Mouse (Mus musculus) cerebral cortex, adult 2 months (tissue): Measurements from ENCODE around the gene Izumo1.

Experiments
- WGBS: fragments of 180-500 bp; shearing (Covaris S2); methylation state at CpG from one replicate; pipeline ENCODE4 v1.1.7; 2018; 5-methylcytosine and 5-hydroxymethylcytosine counted together

Izumo1 gene

DNA sequence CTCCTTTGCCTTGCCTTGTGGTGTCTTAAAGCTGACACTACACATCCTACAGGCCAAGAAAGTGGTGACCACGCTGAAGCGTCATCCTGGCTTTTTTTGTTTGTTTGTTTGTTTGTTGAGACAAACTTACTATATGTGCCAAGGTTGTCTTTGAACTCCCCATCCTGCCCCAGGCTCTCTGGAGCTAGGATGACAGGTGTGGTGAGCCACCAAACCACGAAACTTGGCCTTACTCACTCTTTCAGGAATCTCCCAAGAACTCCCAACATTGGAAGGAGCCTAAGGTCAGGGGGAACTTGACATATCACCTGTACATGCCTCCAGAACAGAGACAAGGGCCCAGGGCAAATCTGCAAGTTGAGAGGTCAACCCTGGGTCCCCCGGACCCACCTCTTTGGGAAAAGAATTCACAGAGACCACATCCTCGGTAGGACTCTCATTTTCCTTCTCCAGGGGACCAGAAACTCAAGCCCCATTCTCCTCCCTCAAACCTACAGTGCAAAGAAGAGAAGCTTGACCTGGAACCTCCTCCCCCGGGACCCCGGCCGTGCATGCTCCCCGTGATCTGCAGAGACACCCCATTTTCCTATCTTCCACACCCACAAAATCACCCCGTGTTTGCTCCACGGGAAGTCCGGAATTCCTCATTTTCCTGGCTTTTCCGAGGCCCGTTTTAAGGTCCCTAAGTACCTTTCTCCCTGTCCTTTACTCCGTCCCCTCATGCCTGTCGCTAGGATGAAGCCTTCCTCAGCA is 21.1 kb downstream of the Izumo1 start:
- 42% methylated on average over 16 of the region's 16 CpGs for WGBS

DNA sequence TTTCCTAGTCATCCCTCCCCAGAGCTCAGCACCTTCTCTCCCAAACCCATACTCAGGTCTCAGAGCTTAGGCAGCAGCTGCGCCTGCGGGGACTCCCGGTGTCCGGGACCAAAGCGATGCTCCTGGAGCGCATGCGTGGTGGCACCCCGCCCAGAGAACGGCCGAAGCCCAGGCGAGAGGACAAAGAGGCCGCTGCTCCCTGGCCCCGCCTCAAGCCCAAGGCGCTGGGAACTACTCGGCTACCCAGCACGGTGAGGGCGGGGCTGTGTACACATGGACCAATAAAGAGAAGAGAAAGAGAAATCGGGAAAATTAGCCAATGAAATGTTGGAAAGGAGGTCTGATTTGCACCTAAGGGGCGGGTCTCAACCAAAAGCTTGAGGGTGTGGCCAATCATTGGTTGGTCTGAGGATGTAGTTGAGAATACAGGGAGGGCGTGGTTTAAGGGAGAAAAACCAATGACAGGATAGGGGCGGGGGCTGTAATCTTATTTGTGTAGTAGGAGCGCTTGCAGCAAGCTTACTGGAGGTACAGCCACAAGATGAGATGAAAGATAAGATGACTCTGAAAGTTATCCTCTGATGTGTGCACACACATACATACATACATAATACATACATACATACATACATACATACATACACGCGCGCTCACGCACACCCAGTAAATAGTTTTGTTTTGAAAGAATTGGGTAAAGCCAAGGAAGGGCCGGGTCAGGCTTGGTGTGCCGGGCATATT is 22.0 kb downstream of the Izumo1 start:
- WGBS: 11% methylated on average over 28 of the region's 28 CpGs

DNA sequence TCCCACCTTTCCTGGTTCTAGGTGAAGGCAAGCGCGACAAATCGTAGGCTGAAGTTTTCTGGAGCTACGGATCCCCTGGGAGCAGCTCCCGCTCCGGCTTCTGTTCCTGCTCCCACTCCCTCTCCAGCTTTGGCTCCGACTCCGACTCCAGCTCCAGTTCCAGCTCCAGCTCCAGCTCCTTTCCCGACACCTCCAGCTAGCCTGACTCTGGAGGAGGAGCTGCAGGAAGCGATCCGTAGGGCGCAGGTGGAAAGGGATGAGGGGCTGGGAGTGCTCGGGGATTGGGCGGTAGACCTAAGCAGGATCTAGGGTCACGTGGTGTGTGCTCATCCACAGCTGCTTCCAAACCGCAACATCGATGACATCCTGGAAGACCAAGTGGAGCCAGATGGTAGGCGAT is 22.6 kb downstream of the Izumo1 start:
- WGBS: 20% methylated on average over 18 of the region's 18 CpGs

DNA sequence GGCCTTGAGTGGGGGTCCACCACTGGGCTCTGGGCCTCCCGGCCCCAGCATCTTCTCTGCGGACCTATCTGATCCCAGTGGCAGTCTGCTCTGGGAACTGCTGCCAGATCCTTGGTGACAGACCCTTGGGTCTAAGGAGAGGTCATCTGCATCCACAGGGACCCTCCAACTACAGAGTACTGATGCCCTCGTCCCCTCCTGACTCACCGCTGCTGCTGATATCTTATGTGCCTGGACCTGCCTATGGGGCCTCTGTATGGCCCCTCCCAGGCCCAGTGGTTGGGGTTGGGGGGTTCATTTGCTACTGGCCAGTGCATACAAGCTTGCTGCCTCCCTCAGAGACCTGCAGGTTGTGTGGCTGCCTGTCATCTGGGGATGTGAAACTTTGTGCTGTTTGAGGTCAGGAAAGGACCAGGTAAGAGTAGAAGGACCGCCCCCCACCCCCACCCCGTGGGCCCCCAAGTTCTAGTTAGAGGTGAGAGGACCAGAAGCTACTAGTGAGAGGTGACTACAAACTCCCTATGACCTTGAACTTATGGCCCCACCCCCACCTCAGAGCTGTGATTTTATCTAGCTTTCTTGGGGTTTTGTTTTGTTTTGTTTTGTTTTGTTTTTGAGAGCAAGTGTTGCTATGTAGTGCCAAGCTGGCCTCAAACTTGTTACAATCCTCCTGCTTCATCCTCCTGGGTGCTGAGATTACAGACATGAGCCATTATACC is 23.4 kb downstream of the Izumo1 start:
- 74% methylated on average over 6 of the region's 6 CpGs for WGBS

DNA sequence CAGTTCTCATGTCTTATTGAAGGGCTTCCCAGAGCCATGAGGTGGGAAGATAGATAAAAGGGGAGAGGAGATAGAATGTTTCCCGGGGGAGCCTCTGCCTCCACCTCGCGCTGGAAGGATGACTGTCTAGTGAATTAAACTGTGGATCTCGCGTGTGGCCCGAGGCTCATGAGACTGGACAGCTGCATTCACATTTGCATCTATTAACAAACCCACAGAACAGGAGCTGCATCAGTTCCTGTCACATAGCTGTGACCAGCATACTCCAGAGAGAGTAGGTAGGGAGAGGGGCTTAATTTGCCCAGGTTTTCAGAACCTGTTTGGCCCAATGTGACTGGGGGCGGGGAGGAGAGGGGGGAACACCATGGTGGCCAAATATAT is 24.0 kb downstream of the Izumo1 start:
- 75% methylated on average over 7 of the region's 7 CpGs for whole genome bisulfite sequencing

DNA sequence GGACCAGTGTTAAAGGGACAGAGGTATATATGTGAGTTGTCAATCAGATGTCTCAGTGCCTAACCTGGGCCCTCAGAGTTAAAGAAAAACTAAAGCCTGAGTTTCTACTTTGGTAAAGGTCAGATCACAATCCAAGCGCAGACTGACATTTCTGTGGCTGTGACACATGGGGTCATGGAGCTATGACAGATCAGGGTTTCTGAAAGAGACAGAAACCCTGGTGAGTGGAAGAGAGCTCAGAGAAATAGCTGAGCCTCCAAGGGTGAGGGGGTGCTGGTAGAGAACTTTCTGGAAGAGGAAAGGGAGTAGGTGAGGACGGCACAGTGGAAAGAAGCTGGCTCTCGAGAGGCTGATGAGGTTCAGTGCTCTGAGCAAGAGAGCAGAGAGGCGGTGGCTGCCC is 25.1 kb downstream of the Izumo1 start:
- 72% methylated on average over 4 of the region's 4 CpGs for WGBS

DNA sequence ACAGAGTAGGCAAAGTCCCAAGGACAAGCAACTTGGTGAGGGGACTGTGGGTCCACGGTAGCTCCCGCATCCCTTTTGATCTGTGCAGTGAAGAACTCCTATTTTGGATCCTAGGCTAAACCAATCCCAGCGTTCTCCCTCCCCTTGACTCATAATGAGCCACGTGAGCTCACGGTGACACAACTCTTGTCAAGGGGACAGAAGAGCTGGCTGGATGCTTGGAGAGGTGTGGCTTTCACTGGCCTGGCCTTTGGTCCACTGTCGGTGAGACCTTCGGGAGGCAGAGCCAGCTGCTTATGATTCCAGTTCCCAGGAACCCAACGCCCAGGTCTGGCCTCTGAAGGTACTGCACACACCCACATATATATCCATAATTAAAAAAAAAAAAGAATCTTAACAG is 27.7 kb downstream of the Izumo1 start:
- WGBS: 74% methylated on average over 8 of the region's 8 CpGs

DNA sequence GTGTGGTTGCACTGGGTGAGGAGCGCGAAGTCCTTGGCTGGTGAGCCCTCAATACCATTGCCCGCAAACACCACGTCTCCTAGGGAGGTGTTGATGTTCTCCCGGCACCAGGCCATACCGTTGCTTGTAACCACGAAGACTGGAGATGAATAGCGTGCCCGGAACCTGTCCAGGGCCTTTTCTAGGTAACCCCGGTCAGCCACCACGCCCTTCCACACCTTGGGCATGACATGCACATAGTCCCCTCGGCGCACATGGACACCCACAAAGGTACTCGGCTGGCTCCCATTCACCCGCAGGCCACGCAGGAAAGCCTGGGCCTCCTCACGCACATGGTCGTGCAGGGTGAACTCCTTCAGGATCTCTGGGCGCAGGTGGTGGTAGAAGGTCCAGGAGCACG is 28.9 kb downstream of the Izumo1 start:
- WGBS: 95% methylated on average over 20 of the region's 20 CpGs

DNA sequence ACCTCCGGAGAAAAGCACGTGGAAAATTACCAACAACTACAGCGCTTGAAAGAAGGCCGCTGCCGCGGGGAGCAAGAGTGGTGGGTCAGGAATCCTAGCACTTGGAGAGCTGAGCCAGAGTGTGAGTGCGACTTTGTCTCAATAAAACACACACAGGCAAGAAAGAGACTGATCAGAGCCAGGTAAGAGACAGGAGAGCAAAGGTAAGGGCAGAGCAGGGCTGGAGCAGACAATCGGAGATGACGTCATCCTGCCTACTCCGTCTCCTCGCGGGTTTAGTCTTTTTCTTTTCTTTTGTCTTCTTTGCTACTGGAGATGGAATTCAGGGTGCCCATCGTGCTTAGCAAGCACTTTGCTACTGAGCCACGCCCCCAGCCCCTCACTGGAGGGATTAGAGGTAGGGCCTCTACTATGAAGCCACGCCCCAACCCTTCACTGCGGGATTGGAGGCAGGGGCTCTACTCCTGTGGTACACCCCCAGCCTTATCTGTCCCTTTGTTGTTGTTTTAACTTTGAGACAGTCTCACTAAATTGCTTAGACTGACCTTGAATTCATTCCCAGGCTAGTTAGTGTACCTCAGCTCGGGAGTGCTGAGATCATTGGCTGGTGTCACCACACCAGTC is 32.9 kb downstream of the Izumo1 start:
- 33% methylated on average over 17 of the region's 17 CpGs for WGBS

DNA sequence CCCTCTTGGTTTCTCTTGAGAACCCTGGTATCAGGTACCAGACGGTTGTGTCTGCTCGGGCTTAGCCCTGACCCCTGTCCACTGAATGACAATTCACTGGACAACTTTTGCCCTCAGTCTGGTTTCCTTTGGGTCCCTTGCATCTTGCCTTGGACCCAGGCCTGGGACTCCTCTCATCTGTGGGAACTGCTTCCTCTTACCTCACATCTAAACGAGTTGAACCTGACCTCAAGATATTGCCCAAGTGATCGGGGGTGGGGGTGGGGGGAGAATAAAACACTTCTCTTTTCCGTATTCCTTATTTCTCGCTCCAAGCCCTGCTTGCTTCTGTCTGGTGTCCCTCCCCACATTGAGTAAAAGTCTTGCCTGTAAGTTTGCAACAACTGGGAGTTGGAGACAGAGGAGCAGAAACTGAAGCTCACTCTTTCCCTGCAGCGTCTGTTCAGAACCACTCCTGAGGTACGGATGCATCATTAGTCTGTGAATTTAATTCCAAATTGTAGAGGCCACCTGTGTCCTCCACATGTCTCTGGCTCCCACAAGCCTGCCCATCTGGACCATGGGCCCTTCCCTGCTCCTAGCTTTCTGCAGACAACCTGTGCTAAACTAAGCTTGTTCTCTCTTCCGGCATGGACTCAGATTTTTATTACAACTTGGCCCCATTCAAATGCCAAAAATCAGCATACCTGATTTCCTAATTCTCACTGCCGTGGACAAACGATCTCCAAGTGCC is 39.3 kb downstream of the Izumo1 start:
- WGBS: 83% methylated on average over 11 of the region's 11 CpGs

DNA sequence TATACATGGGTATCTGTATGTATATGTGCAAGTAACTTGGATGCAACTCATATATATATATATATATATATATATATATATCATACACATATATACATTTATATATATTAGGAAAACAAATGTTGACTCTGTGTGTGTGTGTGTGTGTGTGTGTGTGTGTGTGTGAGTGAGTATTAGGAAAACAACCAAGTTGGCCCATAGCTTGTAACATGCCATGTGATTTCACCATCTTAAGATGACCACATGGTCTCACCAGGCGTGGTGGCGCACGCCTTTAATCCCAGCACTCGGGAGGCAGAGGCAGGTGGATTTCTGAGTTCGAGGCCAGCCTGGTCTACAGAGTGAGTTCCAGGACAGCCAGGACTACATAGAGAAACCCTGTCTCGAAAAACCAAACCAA is 40.1 kb downstream of the Izumo1 start:
- WGBS: 95% methylated on average over 6 of the region's 6 CpGs

DNA sequence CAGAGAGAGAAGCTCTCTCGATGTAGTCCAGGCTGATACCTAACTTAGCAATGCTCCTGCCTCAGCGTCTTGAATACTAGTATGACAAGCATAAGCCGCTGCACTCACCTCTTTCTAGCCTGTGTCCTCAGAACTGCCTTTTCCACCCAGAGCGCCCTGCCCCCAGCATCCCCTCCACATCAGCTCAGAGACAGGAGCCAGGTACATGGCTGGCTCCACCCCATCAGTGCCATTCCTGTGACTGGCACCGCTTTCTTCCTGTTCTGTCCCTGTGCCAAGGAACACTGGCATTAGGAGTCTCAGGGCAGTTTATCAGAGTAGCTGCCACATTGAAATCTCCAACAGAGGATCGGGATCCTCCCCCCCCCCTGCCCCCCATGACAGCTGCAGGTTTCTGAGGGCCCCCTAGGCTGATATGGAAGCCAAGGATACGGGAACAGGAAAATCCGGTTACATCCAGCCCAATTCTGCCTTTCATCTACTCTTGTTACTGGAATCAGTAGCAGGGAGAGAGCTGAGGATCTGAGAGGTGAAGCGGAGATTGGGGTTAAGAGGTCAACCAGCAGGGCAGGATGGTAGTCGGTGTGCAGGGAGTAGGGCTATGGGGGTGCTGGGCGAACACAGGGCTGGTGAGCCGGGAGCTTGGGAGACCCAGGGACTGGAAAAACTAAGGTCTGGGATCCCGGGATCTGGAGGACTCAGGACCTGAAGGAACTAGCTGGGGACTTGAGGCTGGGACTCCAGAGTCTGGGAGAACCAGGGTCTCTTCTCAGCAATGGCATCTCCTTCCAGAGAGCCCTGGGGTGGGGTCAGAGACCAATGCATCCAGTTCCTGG is 43.9 kb downstream of the Izumo1 start:
- WGBS: 62% methylated on average over 13 of the region's 13 CpGs

DNA sequence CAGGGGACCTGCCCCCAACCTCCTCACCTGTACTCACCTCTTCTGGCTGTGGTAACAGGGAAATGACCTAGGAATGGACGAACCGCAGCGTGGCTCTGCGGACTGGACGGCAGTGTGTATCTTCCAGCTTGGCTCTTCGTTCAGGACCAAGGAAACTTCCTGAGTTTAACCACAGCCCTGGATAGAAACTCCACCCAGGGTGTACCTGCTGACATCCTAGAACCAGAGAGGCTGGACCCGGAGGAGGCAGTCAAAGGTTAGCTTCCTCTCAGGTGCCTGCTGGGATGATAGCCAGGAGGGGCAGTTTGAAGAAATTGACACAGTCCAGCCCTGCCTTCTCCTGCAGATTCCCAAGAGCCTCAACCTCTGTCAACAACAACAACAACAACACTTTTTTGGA is 44.5 kb downstream of the Izumo1 start, which contains the start of gene Fut2:
TSS of gene Fut2 (minus strand) at position 234 of the 400 bp plus-strand sequence.
- 88% methylated on average over 7 of the region's 7 CpGs for WGBS

DNA sequence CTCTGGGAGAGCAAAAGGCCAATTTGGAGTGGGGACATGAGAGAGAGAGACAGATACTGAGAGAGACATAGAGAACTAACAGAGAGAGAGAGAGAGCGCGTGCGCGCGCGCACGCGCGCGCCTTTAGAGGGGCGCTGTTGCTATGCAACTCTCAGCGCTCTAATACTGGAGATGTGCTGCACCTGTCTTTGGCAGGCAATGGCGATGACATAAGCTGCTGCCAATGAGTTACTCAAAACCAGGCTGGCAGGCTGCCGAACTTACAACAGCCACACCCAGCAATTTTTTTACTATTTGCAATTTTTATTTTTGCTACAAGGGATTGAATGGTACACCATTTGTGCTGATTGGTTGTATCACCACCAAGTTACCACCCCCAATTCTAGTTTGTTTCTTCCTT is 46.1 kb downstream of the Izumo1 start:
- 73% methylated on average over 14 of the region's 14 CpGs for WGBS

DNA sequence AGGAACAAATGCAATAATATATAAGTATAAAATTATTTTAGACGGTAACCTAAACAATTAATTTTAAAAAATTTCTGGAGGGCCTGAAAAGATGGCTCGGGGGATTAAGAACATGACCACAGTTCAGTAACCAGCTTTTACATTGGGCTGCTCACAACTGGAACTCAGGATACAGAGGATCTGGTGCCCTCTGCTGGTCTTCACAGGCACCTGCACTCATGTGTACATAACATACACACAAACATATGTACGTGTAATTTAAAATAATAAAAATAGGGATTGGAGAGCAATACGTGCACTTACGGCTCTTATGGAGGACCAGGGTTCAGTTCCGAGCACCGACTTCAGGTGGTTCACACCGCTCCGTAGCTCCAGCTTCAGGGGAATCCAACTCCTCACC is 47.3 kb downstream of the Izumo1 start:
- 95% methylated on average over 9 of the region's 9 CpGs for WGBS

DNA sequence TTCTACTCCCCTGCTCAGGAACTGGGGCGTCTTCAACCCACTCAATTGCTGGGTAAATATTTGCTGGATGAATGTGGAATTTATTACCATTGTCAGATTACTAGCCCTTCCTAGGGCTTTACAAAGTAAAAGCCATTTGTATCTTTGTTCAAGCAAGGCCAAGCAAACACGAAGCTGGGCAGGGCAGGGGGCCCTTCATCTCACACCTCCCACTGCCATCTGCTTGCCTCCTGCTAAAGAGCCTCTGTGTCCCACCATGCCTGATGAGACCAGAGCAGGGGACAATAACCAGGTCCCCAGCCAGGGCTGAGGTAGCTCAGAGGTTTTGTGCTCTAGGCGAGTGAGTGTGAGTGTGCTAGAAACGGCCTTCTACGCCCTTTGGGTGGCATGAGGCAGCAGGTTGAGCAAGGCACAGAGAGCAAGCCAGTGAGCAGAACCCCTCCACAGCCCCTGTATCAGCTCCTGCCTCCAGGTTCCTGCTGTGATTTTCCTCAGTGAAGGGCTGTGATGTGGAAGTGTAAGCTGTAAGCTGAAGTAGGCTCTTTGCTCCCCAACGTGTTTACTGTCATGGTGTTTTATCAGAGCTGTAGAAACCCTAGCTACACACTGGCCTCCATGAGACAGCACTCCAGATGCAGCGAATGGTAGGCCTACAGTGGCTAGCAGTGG is 56.1 kb downstream of the Izumo1 start:
- 89% methylated on average over 7 of the region's 7 CpGs for WGBS
